Mouse (Mus musculus): ENCODE results near the gene Fgf6. TPM values are rescaled to one million over a fixed set of nuclear protein-coding genes. Genes with fewer than 3 reads are reported as not detected.

Fgf6 gene
- total and polyA plus RNA-seq, 3 experiments = not detected

DNA sequence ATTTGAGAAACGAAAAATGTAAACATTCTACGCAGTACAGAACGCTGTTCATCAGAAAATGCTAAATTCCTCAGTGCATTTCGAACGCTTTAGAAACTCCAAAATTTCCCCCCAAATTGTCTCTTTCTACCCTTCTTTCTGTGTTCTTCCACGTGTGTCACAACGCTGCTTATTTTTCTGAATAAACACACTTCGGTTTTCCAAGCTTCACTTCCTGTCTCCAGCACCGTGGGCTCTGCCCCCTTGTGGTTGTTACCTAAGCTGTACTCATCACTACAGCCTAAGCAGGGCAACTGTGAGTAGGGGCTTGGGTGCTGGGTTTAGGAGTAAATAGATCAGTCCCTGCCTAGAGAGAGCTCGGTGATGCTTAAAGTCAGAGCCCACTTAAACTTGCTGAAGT lies 19.4 kb downstream of the Fgf6 start (continued):
- TF ChIP-seq SMC3 (IDR thresholded peaks at IDR 0.05; ENCODE audit: low read depth, low read length) (peak; percentile 83), NRF1 (IDR thresholded peaks at IDR 0.05; ENCODE audit: low read depth, low read length) (no peak), HCFC1 (IDR thresholded peaks at IDR 0.05; ENCODE audit: low read depth, low read length) (peak; percentile 60), USF2 (conservative IDR thresholded peaks at IDR 0.05; ENCODE audit: low read depth, low read length) (no peak), USF1 (IDR thresholded peaks at IDR 0.05; ENCODE audit: low read depth, low read length) (no peak), SIN3A (IDR thresholded peaks at IDR 0.05; ENCODE audit: low read length) (peak; percentile 87), CTCF (conservative IDR thresholded peaks at IDR 0.05 in 1 of 2, IDR thresholded peaks at IDR 0.05 in 1 of 2; ENCODE audit: low read depth in 2 of 2, low read length in 2 of 2) (peak in 1 of 2 experiments; percentile 89; a peak in 3 of 4 replicates)

DNA sequence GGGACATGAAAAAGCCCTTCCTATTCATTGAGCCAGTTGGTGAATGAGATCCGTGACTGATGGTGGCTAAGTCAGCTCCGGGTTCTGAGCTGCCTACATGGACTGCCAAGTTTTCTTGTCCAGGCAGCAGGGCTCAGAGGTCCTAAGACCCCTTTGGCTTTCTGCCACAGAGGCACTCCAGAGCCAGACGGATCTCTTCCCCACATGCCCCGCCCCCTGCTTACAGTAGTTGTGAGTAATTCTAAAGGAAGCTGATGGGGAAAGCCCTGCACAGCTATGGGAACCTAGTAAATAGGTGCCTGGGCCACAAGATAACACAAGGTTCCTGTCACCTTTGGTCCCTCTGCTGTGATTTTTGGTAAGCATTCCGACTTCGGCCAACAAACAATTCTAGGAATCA lies 29.5 kb downstream of the Fgf6 start:
- TF ChIP-seq MAZ (IDR thresholded peaks at IDR 0.05; ENCODE audit: low read depth, low read length) (no peak), POLR2AphosphoS2 (IDR thresholded peaks at IDR 0.05; ENCODE audit: low read depth, low read length) (no peak), CHD2 (IDR thresholded peaks at IDR 0.05; ENCODE audit: low read length) (no peak), EP300 (IDR thresholded peaks at IDR 0.05; ENCODE audit: low read length) (no peak), TCF12 (IDR thresholded peaks at IDR 0.05; ENCODE audit: low read depth, low read length) (no peak), ZC3H11A (IDR thresholded peaks at IDR 0.05; ENCODE audit: low read depth, low read length) (no peak), ZNF384 (IDR thresholded peaks at IDR 0.05; ENCODE audit: low read depth, low read length) (no peak), USF2 (conservative IDR thresholded peaks at IDR 0.05; ENCODE audit: low read depth, low read length) (no peak), MAFK (IDR thresholded peaks at IDR 0.05; ENCODE audit: insufficient replicate concordance, low read length) (no peak), E2F4 (IDR thresholded peaks at IDR 0.05; ENCODE audit: insufficient replicate concordance, low read depth, low read length) (no peak), JUN (IDR thresholded peaks at IDR 0.05; ENCODE audit: insufficient read depth, low read depth, low read length) (no peak), USF1 (IDR thresholded peaks at IDR 0.05; ENCODE audit: low read depth, low read length) (no peak), UBTF (IDR thresholded peaks at IDR 0.05; ENCODE audit: low read depth, low read length) (no peak), ETS1 (conservative IDR thresholded peaks at IDR 0.05; ENCODE audit: low read depth, low read length) (no peak), MAX (IDR thresholded peaks at IDR 0.05; ENCODE audit: low read length) (no peak)
- H3K27me3 ChIP-seq (replicated peaks) = peaks cover 35% of the 10 kb centered on the region
- H3K9ac ChIP-seq (ENCODE audit: insufficient read depth, low read depth) = no peak overlapping the region
- no peaks in the 10 kb centered on the region for H3K79me2 ChIP-seq (replicated peaks; ENCODE audit: control insufficient read depth, extremely low read depth, insufficient read depth, poor library complexity, severe bottlenecking)
- no peak overlapping the region for H3K27ac ChIP-seq (ENCODE audit: insufficient read depth, low read depth)
- H3K4me2 ChIP-seq (ENCODE audit: insufficient read depth, low read depth, poor library complexity, severe bottlenecking) = no peak overlapping the region; the same call in 1 of the 2 replicates
- H3K36me3 ChIP-seq (replicated peaks in 1 of 2; ENCODE audit: control insufficient read depth in 1 of 2, insufficient read depth in 1 of 2, low read length in 1 of 2) = no peaks in the 10 kb centered on the region
- H3K4me1 ChIP-seq (ENCODE audit: control insufficient read depth in 1 of 2, insufficient read depth in 2 of 2) = no peaks in the 10 kb centered on the region
- H3K9me3 ChIP-seq (replicated peaks; ENCODE audit: low read length) = peaks cover 2% of the 10 kb centered on the region
- dilution Hi-C loops (cut with MboI; ENCODE audit: extremely low pct_ligation_motif_present, extremely low pct_unique_long_range_greater_than_20kb, low sequenced_read_pairs) (no loop called here), in situ Hi-C loops (cut with MboI; ENCODE audit: low pct_ligation_motif_present, low pct_unique_long_range_greater_than_20kb, low sequenced_read_pairs) (no loop called here)
- H3K4me3 ChIP-seq (replicated peaks in 1 of 3; ENCODE audit: low read depth in 2 of 3, low read length in 2 of 3, poor library complexity in 1 of 3) = no peak overlapping the region
- no peak for DNase-seq (ENCODE audit: extremely low read depth)

All from CH12.LX (cell line).